Mouse (Mus musculus) central nervous system, embryonic 18 days (tissue): ENCODE results near the gene CT030661.1. TPM values are rescaled to one million over a fixed set of nuclear protein-coding genes. Genes with fewer than 3 reads are reported as not detected.

Experiments
- polyA plus RNA-seq: library from polyadenylated mRNA; depleted of rRNA; stranded (reverse); fragments of >200 nt; gene quantifications from 2 replicates; pipeline ENCODE4 v1.2.3, GENCODE M21; 2012; rRNA removed

Gene CT030661.1
- 9.6 and 10.8 TPM in 2 replicates for polyA plus RNA-seq

DNA sequence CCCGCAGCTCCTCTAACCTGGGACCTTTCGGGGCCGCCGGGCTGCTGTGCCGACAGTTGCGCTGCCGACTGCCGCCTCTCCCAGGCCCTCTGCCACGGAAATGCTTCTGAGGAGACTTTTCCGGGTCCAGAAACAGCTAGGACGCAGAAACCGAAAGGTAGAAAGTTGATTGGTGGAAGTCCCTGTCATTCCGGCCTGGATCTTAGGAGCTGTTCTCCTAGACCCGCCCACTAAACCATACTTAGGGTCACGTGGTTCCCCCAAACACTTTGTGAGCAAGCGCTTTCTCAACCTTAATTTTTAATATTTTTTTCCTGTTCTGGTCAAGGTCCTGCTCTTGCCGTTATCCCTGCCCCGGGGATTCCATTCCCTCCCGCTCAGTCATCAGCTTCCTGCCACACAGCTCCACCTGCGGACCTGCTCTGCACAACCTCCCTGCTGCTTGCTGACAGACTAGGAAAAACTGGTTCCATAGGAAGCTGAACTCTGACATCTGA, at the start of gene CT030661.1:
TSS of gene CT030661.1 (minus strand) at position 108 of the 497 bp plus-strand sequence.

DNA sequence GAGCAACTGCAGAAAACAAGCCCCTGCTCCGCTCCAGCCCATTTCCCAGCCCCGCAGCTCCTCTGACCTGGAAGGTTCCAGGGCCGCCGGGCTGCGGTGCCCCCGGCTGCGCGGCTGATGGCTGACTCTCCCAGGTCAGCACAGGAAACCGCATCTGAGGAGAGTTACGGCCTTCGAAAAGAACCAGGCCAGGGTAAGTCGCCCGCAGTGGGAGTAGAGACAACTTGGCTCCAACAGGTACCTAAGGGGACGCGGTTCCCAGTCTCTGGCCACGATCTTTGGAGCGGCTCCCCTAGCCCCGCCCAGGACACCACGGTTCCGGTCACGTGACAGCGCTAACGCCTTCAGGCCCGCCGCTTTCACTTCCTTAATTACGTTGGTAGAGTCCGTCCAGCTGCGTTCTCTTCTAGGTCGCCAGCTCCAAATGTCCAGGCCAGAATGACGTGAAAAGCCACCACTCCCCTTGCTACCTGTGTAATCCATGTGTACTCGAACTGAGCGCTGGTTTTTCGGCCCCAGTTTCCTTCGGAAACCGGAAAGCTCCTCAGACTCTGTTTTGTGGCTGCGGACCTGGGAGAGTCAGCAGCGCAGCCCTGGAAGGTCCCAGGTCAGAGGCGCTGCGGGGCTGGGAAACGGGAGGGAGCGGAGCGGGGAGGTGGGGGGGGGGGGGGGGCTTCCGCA, 46.6 kb upstream of the CT030661.1 start, which contains the start of the genes Zfp944 and Zfp758:
TSS of gene Zfp944 (minus strand) at position 300 of the 681 bp plus-strand sequence.
TSS of gene Zfp758 (plus strand) at position 353 of the 681 bp plus-strand sequence.

Other genes with a start within 250 kb of the CT030661.1 start
- 1.0 and 1.2 TPM in 2 replicates for gene Zfp947, start 148.6 kb downstream of the CT030661.1 start, polyA plus RNA-seq
- 2.6 and 3.0 TPM in 2 replicates for gene Zfp994, start 89.2 kb downstream of the CT030661.1 start, polyA plus RNA-seq
- gene Zfp944, start 46.6 kb upstream of the CT030661.1 start, polyA plus RNA-seq = 10.5 and 12.3 TPM in 2 replicates
- gene Zfp758, start 46.6 kb upstream of the CT030661.1 start, polyA plus RNA-seq = 3.0 and 3.1 TPM in 2 replicates
- 28.0 and 29.0 TPM in 2 replicates for gene Zfp946, start 109.4 kb upstream of the CT030661.1 start, polyA plus RNA-seq